Mouse (Mus musculus) lung, adult 18-20 months (tissue): Measurements from ENCODE around the gene Csnk2b.

Source experiments
- DNase-seq, 2 experiments: peaks; one replicate each; pipeline ENCODE4 v3.0.0; 2022; ENCODE audit warnings: mixed read lengths in 2 of 2

Gene Csnk2b

GRCm38 (mm10) chr17:35121871-35122303, at the start of gene Csnk2b:
Csnk2b (minus strand) TSS chr17:35122053.
- DNase-seq, result peak; percentile 19 to 23

- no peak for DNase-seq
Observed at GRCm38 (mm10) chr17:35168541-35169207, 46.8 kb upstream of the Csnk2b start.

- no peak for DNase-seq
Observed at GRCm38 (mm10) chr17:35167794-35168193, 45.9 kb upstream of the Csnk2b start.

- DNase-seq, result peak; percentile 60 to 81
Observed at GRCm38 (mm10) chr17:35166352-35167035, 44.6 kb upstream of the Csnk2b start.

- no peak for DNase-seq
Observed at GRCm38 (mm10) chr17:35165451-35166155, 43.8 kb upstream of the Csnk2b start.

GRCm38 (mm10) chr17:35164568-35165450, 43.0 kb upstream of the Csnk2b start, which contains the start of gene Prrc2a:
Prrc2a (minus strand) TSS chr17:35164897.
- peak; percentile 98 to 99 for DNase-seq

- DNase-seq, result peak in 1 of 2 experiments; percentile 24
Observed at GRCm38 (mm10) chr17:35164218-35164567, 42.3 kb upstream of the Csnk2b start.

GRCm38 (mm10) chr17:35163326-35164081, 41.7 kb upstream of the Csnk2b start:
- DNase-seq, result no peak

- DNase-seq, result peak; percentile 66 to 72
Observed at GRCm38 (mm10) chr17:35162730-35163129, 40.9 kb upstream of the Csnk2b start.

- DNase-seq, result no peak
Observed at GRCm38 (mm10) chr17:35162121-35162520, 40.3 kb upstream of the Csnk2b start.

GRCm38 (mm10) chr17:35161421-35161820, 39.6 kb upstream of the Csnk2b start:
- DNase-seq, result no peak

- no peak for DNase-seq
Observed at GRCm38 (mm10) chr17:35159638-35160037, 37.8 kb upstream of the Csnk2b start.

- DNase-seq, result no peak
Observed at GRCm38 (mm10) chr17:35158850-35159593, 37.2 kb upstream of the Csnk2b start.

- DNase-seq, result no peak
Observed at GRCm38 (mm10) chr17:35157661-35158175, 35.9 kb upstream of the Csnk2b start.

GRCm38 (mm10) chr17:35157254-35157653, 35.4 kb upstream of the Csnk2b start:
- no peak for DNase-seq

GRCm38 (mm10) chr17:35156461-35157200, 34.8 kb upstream of the Csnk2b start:
- no peak for DNase-seq

GRCm38 (mm10) chr17:35155451-35155850, 33.6 kb upstream of the Csnk2b start:
- DNase-seq, result no peak

- no peak for DNase-seq
Observed at GRCm38 (mm10) chr17:35154616-35155015, 32.8 kb upstream of the Csnk2b start.

GRCm38 (mm10) chr17:35153931-35154330, 32.1 kb upstream of the Csnk2b start:
- DNase-seq, result no peak

GRCm38 (mm10) chr17:35153077-35153476, 31.2 kb upstream of the Csnk2b start:
- no peak for DNase-seq
